Mouse (Mus musculus): ENCODE measurements around the gene Txndc2. TPM values are rescaled to one million over a fixed set of nuclear protein-coding genes. Genes with fewer than 3 reads are reported as not detected.
A peak's percentile ranks its signal among the peaks of the same experiment; 100 is the strongest.

The Txndc2 gene
- polyA plus RNA-seq, 1 experiment: not detected

GRCm38 (mm10) chr17:65669061-65669460, 27.1 kb upstream of the Txndc2 start:
- Histone ChIP-seq H3K4me3 (ENCODE audit: low read depth, low read length) (no peak overlapping the region), H3K27ac (ENCODE audit: insufficient read depth, low read length) (no peak overlapping the region), H3K4me1 (ENCODE audit: control insufficient read depth, insufficient read depth, low read length) (peaks cover 5% of the 10 kb centered on the region), H3K9ac (ENCODE audit: low read depth, poor library complexity, severe bottlenecking) (no peak overlapping the region), H3K27me3 (ENCODE audit: control insufficient read depth, insufficient read depth, low read length, poor library complexity, severe bottlenecking) (no peaks in the 10 kb centered on the region), H3K9me3 (replicated peaks; ENCODE audit: control insufficient read depth, insufficient read depth, low read length, poor library complexity, severe bottlenecking) (no peaks in the 10 kb centered on the region), H3K36me3 (ENCODE audit: control insufficient read depth, insufficient read depth, low read length, poor library complexity, severe bottlenecking) (no peaks in the 10 kb centered on the region)
- TF ChIP-seq CTCF (IDR thresholded peaks at IDR 0.05; ENCODE audit: low read depth, low read length) (no peak), POLR2A (IDR thresholded peaks at IDR 0.05; ENCODE audit: insufficient read depth, low read length) (no peak), EP300 (IDR thresholded peaks at IDR 0.05; ENCODE audit: insufficient read depth, low read depth, low read length) (no peak)

- no peaks in the 10 kb centered on the region for H3K36me3 ChIP-seq (ENCODE audit: control insufficient read depth, insufficient read depth, low read length, poor library complexity, severe bottlenecking)
Measured at GRCm38 (mm10) chr17:65667792-65668191, 25.8 kb upstream of the Txndc2 start.

GRCm38 (mm10) chr17:65666388-65667161, 24.6 kb upstream of the Txndc2 start:
- Histone ChIP-seq H3K4me1 (ENCODE audit: control insufficient read depth, insufficient read depth, low read length) (peaks cover 6% of the 10 kb centered on the region), H3K27me3 (ENCODE audit: control insufficient read depth, insufficient read depth, low read length, poor library complexity, severe bottlenecking) (no peaks in the 10 kb centered on the region), H3K4me3 (ENCODE audit: low read depth, low read length) (no peak overlapping the region)

More at GRCm38 (mm10) chr17:65667792-65668191, 25.8 kb upstream of the Txndc2 start:
- Histone ChIP-seq H3K27ac (ENCODE audit: insufficient read depth, low read length) (no peak overlapping the region), H3K4me3 (ENCODE audit: low read depth, low read length) (no peak overlapping the region), H3K27me3 (ENCODE audit: control insufficient read depth, insufficient read depth, low read length, poor library complexity, severe bottlenecking) (no peaks in the 10 kb centered on the region), H3K4me1 (ENCODE audit: control insufficient read depth, insufficient read depth, low read length) (peaks cover 6% of the 10 kb centered on the region), H3K9me3 (replicated peaks; ENCODE audit: control insufficient read depth, insufficient read depth, low read length, poor library complexity, severe bottlenecking) (no peaks in the 10 kb centered on the region), H3K9ac (ENCODE audit: low read depth, poor library complexity, severe bottlenecking) (no peak overlapping the region)
- TF ChIP-seq POLR2A (IDR thresholded peaks at IDR 0.05; ENCODE audit: insufficient read depth, low read length) (no peak), CTCF (IDR thresholded peaks at IDR 0.05; ENCODE audit: low read depth, low read length) (no peak), EP300 (IDR thresholded peaks at IDR 0.05; ENCODE audit: insufficient read depth, low read depth, low read length) (no peak)

GRCm38 (mm10) chr17:65665786-65666387, 23.9 kb upstream of the Txndc2 start:
- no peak for TF ChIP-seq CTCF (IDR thresholded peaks at IDR 0.05; ENCODE audit: low read depth, low read length)
- no peak for TF ChIP-seq EP300 (IDR thresholded peaks at IDR 0.05; ENCODE audit: insufficient read depth, low read depth, low read length)
- TF ChIP-seq POLR2A (IDR thresholded peaks at IDR 0.05; ENCODE audit: insufficient read depth, low read length): no peak
- Histone ChIP-seq H3K4me3 (ENCODE audit: low read depth, low read length) (no peak overlapping the region), H3K4me1 (ENCODE audit: control insufficient read depth, insufficient read depth, low read length) (peaks cover 6% of the 10 kb centered on the region), H3K27ac (ENCODE audit: insufficient read depth, low read length) (no peak overlapping the region), H3K9me3 (replicated peaks; ENCODE audit: control insufficient read depth, insufficient read depth, low read length, poor library complexity, severe bottlenecking) (no peaks in the 10 kb centered on the region), H3K36me3 (ENCODE audit: control insufficient read depth, insufficient read depth, low read length, poor library complexity, severe bottlenecking) (no peaks in the 10 kb centered on the region), H3K27me3 (ENCODE audit: control insufficient read depth, insufficient read depth, low read length, poor library complexity, severe bottlenecking) (no peaks in the 10 kb centered on the region), H3K9ac (ENCODE audit: low read depth, poor library complexity, severe bottlenecking) (no peak overlapping the region)

More at GRCm38 (mm10) chr17:65666388-65667161, 24.6 kb upstream of the Txndc2 start:
- Histone ChIP-seq H3K27ac (ENCODE audit: insufficient read depth, low read length) (no peak overlapping the region), H3K9ac (ENCODE audit: low read depth, poor library complexity, severe bottlenecking) (no peak overlapping the region), H3K36me3 (ENCODE audit: control insufficient read depth, insufficient read depth, low read length, poor library complexity, severe bottlenecking) (no peaks in the 10 kb centered on the region), H3K9me3 (replicated peaks; ENCODE audit: control insufficient read depth, insufficient read depth, low read length, poor library complexity, severe bottlenecking) (no peaks in the 10 kb centered on the region)
- TF ChIP-seq EP300 (IDR thresholded peaks at IDR 0.05; ENCODE audit: insufficient read depth, low read depth, low read length) (no peak), CTCF (IDR thresholded peaks at IDR 0.05; ENCODE audit: low read depth, low read length) (no peak), POLR2A (IDR thresholded peaks at IDR 0.05; ENCODE audit: insufficient read depth, low read length) (no peak)

DNA sequence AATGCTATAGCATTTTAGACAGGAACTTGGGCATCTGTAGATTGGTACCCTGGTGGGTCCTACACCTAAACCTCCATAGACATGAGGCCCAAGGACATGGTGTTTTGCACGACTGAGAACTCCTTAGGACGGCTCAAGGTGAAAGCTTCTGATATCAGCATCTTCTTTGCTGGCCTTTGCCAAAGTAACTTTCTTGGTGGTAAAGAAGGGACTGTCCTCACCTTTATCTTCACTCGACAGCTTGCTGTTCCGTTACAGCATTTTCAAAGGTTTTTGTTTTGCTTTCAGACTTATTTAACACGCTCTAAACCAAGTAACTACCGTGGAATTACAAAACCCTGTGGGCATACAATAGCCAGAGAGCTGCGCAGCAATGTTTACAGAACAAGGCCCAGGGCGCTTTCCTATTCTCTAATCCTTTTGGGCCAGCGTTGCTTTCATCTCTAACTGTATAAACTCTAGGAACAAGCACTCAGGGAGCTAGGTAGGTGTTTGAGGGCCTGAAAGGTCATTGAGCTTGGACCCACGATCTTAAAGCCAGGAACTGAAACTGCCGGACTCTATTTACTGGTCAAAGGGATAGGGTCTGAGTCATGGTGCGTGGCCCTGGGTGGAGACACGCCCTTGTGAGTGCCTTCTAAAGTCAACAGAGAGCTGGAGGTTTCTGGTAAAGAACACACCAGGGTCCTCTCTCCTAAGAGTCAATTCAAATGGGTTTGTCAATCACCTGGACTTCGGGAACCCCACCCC, 21.5 kb upstream of the Txndc2 start:
- no peak overlapping the region for H3K4me3 ChIP-seq (ENCODE audit: low read depth, low read length)
- peak; percentile 80 for TF ChIP-seq EP300 (IDR thresholded peaks at IDR 0.05; ENCODE audit: insufficient read depth, low read depth, low read length)
- no peak for TF ChIP-seq POLR2A (IDR thresholded peaks at IDR 0.05; ENCODE audit: insufficient read depth, low read length)

More for the DNA sequence above, 21.5 kb upstream of the Txndc2 start:
- Histone ChIP-seq H3K27ac (ENCODE audit: insufficient read depth, low read length) (peak overlapping the region; percentile 94), H3K9ac (ENCODE audit: low read depth, poor library complexity, severe bottlenecking) (no peak overlapping the region), H3K27me3 (ENCODE audit: control insufficient read depth, insufficient read depth, low read length, poor library complexity, severe bottlenecking) (no peaks in the 10 kb centered on the region), H3K9me3 (replicated peaks; ENCODE audit: control insufficient read depth, insufficient read depth, low read length, poor library complexity, severe bottlenecking) (no peaks in the 10 kb centered on the region), H3K36me3 (ENCODE audit: control insufficient read depth, insufficient read depth, low read length, poor library complexity, severe bottlenecking) (no peaks in the 10 kb centered on the region), H3K4me1 (ENCODE audit: control insufficient read depth, insufficient read depth, low read length) (peaks cover 6% of the 10 kb centered on the region)

Measured in ES-Bruce4 (cell line).